Mouse (Mus musculus) frontal cortex, postnatal 36 days (tissue): ENCODE results near the gene Myo1f.

Experiments
- DNase-seq, 2 experiments: peaks; one replicate each; pipeline ENCODE4 v3.0.0; 2022; ENCODE audit warnings: low spot score in 2 of 2

The Myo1f gene

DNA sequence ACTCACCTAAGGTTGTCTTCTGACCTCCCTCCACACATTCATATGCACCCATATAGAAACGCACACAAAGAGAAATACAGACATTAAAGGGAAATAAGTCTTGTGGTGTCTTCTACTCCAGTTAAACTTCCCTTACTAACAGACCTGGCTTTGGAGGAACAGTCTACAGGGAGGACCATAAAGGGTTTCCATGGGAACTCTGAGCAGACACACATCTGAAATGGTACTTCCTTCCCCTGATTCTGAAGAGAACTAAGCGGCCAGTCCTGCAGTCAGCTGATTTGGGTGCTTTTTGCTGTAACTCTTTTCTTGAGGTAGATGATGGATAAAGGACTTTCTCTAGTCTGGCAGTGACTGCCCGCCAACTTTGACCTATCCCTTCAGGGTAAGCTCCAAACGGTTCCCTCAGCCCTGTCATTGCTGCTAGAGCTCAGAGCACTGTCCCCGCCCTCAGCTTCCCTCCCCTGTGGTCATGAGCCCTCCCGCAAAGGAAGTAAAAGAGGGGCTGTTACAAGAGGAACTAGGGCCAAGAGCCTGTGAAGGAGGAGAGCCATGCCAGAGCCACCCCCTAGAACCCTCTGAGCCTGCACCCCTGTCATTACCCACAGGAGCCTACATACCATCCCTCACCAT lies at the start of gene Myo1f:
Myo1f (plus strand) TSS at position 485 of the 633 bp plus-strand sequence.
- no peak for DNase-seq

GRCm38 (mm10) chr17:33508386-33508785 lies 47.1 kb upstream of the Myo1f start:
- no peak for DNase-seq

GRCm38 (mm10) chr17:33510172-33510571 lies 45.3 kb upstream of the Myo1f start:
- no peak for DNase-seq

- DNase-seq = no peak
Measured at GRCm38 (mm10) chr17:33512441-33513415, 42.8 kb upstream of the Myo1f start.

DNA sequence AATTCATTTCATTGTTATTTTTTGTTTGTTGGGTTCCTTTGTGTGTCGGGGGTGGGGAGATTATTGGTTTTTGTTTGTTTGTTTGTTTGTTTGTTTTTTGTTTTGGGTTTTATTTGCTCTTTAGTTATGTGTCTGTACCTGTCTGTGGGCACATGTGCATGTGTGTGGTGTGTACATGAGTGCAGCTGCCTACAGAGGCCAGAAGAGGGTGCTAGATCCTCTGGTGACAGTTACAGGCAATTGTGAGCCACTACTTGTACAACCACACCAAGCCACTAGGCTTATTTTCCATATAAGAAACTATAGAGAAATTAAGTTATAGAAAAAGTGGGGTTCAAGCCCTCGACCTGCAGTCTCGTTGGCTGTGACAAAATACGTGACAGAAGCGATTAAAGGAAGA lies 41.6 kb upstream of the Myo1f start:
- DNase-seq = no peak

- no peak for DNase-seq
Measured at GRCm38 (mm10) chr17:33520366-33520765, 35.1 kb upstream of the Myo1f start.

DNA sequence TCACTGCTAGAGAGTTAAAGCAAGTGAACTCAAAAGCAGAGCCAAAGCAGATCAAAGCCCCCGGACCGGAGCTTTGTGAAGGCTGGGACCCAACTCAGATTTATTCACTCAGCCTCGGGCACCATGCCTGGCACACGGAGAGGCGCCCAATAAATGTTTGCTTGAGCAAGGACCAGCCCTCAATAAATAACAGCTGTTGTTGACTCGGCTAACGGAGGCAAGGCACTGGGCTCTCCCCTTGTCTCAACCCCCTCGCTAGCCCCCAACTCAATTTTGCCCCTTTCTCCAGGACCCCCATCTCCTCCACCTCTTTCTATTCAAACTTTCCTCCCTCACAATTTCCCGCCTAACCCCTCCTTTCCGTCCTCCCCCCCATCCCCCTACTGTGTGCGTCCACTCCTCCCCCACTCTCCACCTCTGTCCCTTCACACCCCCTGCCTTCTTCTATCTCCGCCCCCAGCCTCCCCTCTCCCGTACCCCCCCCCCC lies 32.0 kb upstream of the Myo1f start:
- DNase-seq = no peak

DNA sequence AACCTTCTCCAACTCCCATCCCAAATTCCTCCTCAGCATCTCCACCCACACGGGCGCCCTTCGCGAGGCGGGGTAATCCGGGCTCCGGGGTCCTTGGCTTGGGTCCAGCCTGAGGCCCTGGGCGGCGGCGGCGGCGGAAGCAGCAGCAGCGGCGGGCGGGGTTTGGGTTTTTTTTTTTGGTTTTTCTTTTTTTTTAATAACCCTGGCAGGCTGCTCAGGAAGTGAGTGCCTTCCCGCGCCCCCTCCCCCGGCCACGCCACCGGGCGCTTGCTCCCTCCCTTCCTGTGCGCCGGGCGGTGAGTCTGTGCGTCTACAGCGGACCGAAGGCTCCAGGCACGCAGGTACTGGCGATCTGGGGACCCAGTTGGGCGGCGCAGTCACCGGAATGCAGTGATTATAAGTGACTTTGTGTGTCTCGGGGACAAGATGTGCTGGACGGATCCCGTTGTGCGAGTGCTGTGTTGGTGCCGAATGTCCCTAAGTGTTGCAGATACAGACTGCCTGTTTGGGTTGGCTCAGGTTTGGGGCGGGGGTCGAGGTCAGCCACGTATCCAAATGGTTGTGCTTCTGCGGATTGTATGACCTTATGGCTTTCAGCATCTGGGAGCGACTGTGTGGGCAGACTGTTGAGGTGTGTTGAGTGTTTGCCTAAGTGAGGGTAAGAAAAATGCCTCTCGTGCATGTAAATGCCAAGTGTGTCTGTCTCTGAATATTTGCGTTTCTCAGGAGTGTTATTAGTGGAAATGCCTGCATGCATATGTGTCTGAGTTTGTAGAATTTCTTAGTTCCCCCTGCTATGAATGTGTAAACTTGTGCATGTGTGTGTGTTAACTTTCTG lies 31.4 kb upstream of the Myo1f start, which contains the start of gene Adamts10:
Adamts10 (plus strand) TSS at position 287 of the 838 bp plus-strand sequence.
- peak; percentile 41 to 51 for DNase-seq

DNA sequence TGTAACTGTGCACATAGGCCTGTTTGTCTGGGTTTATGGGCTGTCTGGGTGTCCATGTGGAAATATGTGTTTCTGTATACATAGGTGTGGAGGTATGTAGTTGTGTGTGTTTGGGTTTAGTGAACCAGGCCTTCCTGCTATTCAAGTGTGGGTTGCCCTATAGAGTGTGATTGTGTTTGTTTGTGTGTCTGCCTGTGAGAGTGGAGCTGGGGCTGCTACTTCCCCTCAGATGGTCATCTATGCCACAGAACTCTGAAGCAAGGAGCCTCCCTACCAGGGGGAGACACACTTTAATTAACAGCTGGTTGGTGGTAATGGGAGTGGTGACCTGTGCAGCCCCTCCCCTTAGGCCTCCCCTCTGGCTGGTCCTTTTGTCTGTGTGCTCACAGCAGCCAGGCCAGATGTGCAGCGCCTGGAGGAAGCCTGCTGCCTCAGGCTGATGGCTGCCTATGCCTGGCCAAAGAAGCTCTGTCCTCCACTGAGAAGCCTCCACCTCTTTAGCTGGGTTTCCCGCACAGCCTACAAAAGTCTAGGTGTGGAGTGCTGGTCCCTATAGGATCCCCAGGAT lies 30.6 kb upstream of the Myo1f start:
- DNase-seq = no peak

DNA sequence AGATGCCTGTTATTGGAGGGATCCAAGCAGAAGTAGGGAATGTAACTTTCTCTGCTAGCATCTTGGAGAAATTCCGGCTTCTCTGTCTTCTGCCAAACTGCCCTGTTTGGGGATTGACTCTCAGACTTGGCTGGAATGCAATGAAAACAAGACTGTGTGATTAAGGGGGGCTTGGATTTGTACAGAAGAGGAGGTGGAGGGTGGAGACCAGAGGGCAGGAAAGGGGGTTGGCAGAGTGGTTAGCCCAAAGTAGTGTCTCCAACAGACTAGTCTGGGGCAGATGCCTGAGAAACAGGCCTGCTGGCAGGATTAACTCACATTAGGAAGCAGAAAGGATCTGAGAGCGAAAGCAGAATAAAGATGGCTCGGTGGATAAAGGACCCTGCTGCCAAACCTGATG lies 29.0 kb upstream of the Myo1f start:
- no peak for DNase-seq

- DNase-seq = peak; percentile 7 to 46
Measured at GRCm38 (mm10) chr17:33539106-33539675, 16.3 kb upstream of the Myo1f start.

GRCm38 (mm10) chr17:33539878-33540277 lies 15.6 kb upstream of the Myo1f start:
- DNase-seq = no peak

DNA sequence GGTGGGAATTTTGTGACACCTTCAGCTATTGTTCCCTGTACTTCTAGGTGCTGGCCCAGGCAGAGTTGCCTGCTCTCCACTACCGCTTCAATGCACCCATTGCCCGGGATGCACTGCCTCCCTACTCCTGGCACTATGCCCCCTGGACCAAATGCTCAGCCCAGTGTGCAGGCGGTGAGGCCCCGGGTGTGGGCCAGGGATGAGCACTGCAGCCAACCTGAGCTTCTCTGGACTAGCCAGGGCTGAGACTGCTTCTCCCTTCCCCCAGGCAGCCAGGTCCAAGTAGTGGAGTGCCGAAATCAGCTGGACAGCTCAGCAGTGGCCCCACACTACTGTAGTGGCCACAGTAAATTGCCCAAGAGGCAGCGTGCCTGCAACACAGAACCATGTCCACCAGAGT lies 6.3 kb upstream of the Myo1f start:
- DNase-seq = no peak

- no peak for DNase-seq
Measured at GRCm38 (mm10) chr17:33550388-33550787, 5.1 kb upstream of the Myo1f start.

DNA sequence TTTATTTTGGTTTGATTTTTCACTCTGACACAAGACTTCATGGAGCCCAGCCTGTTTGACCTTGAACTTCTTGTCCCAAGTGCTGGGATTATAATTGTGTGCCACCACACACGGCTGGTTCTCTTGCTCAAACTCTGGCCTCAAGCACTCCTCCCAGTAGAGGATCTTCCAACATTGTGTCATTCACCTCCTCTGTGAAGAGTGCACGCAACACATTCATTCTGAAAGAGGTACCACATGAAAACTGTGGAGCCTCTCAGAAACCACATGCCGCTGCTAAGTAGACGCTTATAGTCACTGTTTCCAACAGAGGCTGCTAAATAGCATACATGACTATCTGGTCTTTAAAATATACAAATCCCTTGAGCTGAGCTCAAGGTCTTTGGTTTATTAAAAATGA lies 3.4 kb upstream of the Myo1f start:
- no peak for DNase-seq

GRCm38 (mm10) chr17:33552964-33553363 lies 2.5 kb upstream of the Myo1f start:
- DNase-seq = peak in 1 of 2 experiments; percentile 16

- DNase-seq = no peak
Measured at GRCm38 (mm10) chr17:33554536-33554935, 971 bp upstream of the Myo1f start.

DNA sequence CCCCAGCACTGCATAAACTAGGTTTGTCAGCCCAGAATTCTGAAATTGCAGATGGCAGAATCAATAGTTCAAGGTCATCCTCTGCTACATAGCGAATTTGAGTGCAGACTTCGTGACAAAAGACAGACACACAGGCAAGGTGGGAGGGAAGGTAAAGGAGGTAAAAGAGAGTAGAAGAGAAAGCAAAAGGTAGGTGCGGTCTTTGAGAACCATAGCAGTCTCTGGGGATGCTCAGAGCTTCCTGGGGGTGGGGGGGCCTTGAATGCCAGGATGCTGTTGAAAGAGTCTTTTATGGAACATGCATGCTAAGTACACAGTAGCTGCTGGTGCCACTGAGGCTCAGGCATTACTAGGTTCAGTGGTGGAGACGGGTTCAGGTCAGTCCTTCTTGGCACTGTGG lies 2.4 kb downstream of the Myo1f start:
- DNase-seq = no peak

DNA sequence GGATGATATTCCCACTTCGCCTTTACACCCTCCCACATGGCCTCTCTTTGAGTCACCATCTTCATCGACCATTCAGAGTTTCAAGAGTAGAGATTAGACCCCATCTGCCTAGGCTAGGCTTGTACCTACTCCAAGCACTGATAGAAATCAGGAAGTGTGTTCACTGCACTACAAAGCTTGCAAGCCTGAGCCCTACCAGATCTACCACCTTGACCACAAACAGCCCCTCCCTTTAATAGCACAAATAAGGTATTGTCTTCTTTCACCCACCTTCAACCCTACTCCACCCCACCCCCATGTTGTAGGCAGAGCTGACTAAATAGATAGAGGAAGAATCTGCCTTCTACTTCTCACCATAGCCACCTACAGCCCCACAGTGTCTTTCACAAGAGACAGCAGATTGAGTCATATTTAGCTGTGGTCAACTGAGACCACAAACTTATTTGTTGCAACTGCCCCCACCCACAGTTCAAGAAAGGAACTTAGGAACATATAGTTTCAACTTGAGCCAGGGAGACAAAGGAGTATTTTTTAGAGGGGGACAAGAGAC lies 8.1 kb downstream of the Myo1f start:
- DNase-seq = no peak

DNA sequence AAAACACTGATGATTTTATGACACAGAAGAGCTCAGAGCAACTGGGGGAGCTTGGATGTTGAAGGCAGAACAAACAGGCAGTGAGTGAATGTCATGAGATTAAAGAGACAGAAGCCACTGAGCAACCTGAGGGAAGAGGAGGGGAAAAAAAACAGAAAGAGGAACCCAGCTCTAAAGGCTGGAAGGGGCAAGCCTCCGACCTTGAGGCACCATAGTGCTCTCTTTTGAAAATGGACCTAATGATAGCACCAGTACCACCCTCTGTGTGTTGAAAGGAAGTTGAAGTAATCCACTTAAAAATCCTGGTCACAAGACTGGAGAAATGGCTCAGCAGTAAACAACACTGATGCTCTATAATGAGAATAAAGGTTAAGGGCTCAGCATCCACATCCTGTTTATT lies 9.1 kb downstream of the Myo1f start:
- no peak for DNase-seq

- DNase-seq = no peak
Measured at GRCm38 (mm10) chr17:33566182-33566581, 10.7 kb downstream of the Myo1f start.
